Mouse (Mus musculus) hindbrain, embryonic 10.5 days (tissue): ENCODE results near the gene Arih2. TPM values are rescaled to one million over a fixed set of nuclear protein-coding genes. Genes with fewer than 3 reads are reported as not detected.
A peak's percentile ranks its signal among the peaks of the same experiment; 100 is the strongest.

Source experiments
- DNase-seq: peaks from one replicate; pipeline ENCODE4 v3.0.0-alpha.2; 2017; ENCODE audit warnings: low spot score
- H3K27ac ChIP-seq: fragments of 300-500 bp; sonication (generic); 2 replicates; pipeline ENCODE4 v1.5.1; 2016; ENCODE audit warnings: mild to moderate bottlenecking, moderate library complexity
- H3K27me3 ChIP-seq: fragments of 300-500 bp; sonication (generic); 2 replicates; pipeline ENCODE4 v1.6.1; 2016; ENCODE audit warnings: mild to moderate bottlenecking; ENCODE audit not compliant: poor library complexity, insufficient read depth, severe bottlenecking
- H3K36me3 ChIP-seq: fragments of 300-500 bp; sonication (generic); 2 replicates; pipeline ENCODE4 v1.6.1; 2016; ENCODE audit warnings: mild to moderate bottlenecking, moderate library complexity
- H3K4me1 ChIP-seq: fragments of 300-500 bp; sonication (generic); replicated peaks from 2 replicates; pipeline ENCODE4 v1.6.1; 2016; ENCODE audit warnings: mild to moderate bottlenecking
- H3K4me3 ChIP-seq: fragments of 300-500 bp; sonication (generic); 2 replicates; pipeline ENCODE4 v1.5.1; 2016; ENCODE audit warnings: mild to moderate bottlenecking, moderate library complexity
- H3K9me3 ChIP-seq: fragments of 300-500 bp; sonication (generic); 2 replicates; pipeline ENCODE4 v1.6.1; 2016; ENCODE audit warnings: mild to moderate bottlenecking, moderate library complexity
- WGBS: fragments of 180-500 bp; shearing (Covaris S2); methylation state at CpG from one replicate; pipeline ENCODE4 v1.1.7; 2016; 5-methylcytosine and 5-hydroxymethylcytosine counted together
- microRNA counts: library from miRNA; unstranded; fragments of <30 nt; microRNA quantifications from one replicate; lab custom pipeline; 2017
- polyA plus RNA-seq: library from polyadenylated mRNA; unstranded; fragments of >200 nt; fragmentation: Nextera tagmentation; extraction: Ambion mirVana; gene quantifications from 2 replicates; pipeline ENCODE4 v1.2.1, GENCODE M21; 2016

The Arih2 gene
- polyA plus RNA-seq, 1 experiment from 2014 or later, result 56.4 TPM

- peaks cover 44% of the 10 kb centered on the region for H3K4me1 ChIP-seq
- peaks cover 60% of the 10 kb centered on the region for H3K36me3 ChIP-seq
- DNase-seq, result no peak
- 95% methylated on average over 8 of the region's 8 CpGs for WGBS
- no peak overlapping the region for H3K27ac ChIP-seq
- H3K9me3 ChIP-seq, result no peaks in the 10 kb centered on the region
- no peaks in the 10 kb centered on the region for H3K27me3 ChIP-seq
- H3K4me3 ChIP-seq, result no peak overlapping the region
These were observed 85.5 kb downstream of the Arih2 start for GRCm38 (mm10) chr9:108563671-108564070.

GRCm38 (mm10) chr9:108560227-108560841, 88.9 kb downstream of the Arih2 start, which contains the start of gene Impdh2:
TSS of gene Impdh2 (plus strand) at chr9:108560286.
- Histone ChIP-seq H3K4me1 (peaks cover 15% of the 10 kb centered on the region), H3K27ac (peak within 1 kb of the TSS; percentile 88), H3K36me3 (peaks cover 85% of the 10 kb centered on the region), H3K9me3 (no peaks in the 10 kb centered on the region), H3K4me3 (peak within 1 kb of the TSS; percentile 64), H3K27me3 (no peaks in the 10 kb centered on the region)
- WGBS, result under 1% methylated on average over 53 of the region's 53 CpGs
- DNase-seq, result peak; percentile 96

GRCm38 (mm10) chr9:108559169-108559568, 90.0 kb downstream of the Arih2 start:
- Histone ChIP-seq H3K9me3 (no peaks in the 10 kb centered on the region), H3K36me3 (peaks cover 85% of the 10 kb centered on the region), H3K4me1 (peaks cover 15% of the 10 kb centered on the region), H3K4me3 (no peak overlapping the region), H3K27ac (no peak overlapping the region), H3K27me3 (no peaks in the 10 kb centered on the region)
- WGBS, result 91% methylated on average over 4 of the region's 4 CpGs
- no peak for DNase-seq

MicroRNA genes within 50 kb of the gene (microRNA counts, 519-probe panel; counts per million panel counts)
- 3,734 counts per million, percentile 87 among the panel's probes with 10 or more counts for microRNA mmu-miR-191 (lab: Ali Mortazavi, UCI)
- microRNA mmu-miR-425 (lab: Ali Mortazavi, UCI), result 1,255 counts per million, percentile 77 among the panel's probes with 10 or more counts

Other genes starting within 250 kb of the Arih2 start
- gene Ccdc36, start 220.9 kb downstream of the Arih2 start, polyA plus RNA-seq, result 1.0 and 1.2 TPM in 2 replicates
- gene BC048562, start 212.9 kb downstream of the Arih2 start, polyA plus RNA-seq, result not detected in 2 replicates
- 56.1 and 56.9 TPM in 2 replicates for gene Ccdc71, start 188.9 kb downstream of the Arih2 start, polyA plus RNA-seq
- 29.5 and 41.3 TPM in 2 replicates for gene Klhdc8b, start 187.8 kb downstream of the Arih2 start, polyA plus RNA-seq
- gene Lamb2, start 169.7 kb downstream of the Arih2 start, polyA plus RNA-seq, result 40.8 and 41.0 TPM in 2 replicates
- gene Usp19, start 158.8 kb downstream of the Arih2 start, polyA plus RNA-seq, result 86.5 and 87.8 TPM in 2 replicates
- 103 and 112 TPM in 2 replicates for gene Qars, start 141.7 kb downstream of the Arih2 start, polyA plus RNA-seq
- 153 and 168 TPM in 2 replicates for gene Qrich1, start 132.6 kb downstream of the Arih2 start, polyA plus RNA-seq
- gene Impdh2, start 89.1 kb downstream of the Arih2 start, polyA plus RNA-seq, result 185 and 214 TPM in 2 replicates
- gene Ndufaf3, start 82.0 kb downstream of the Arih2 start, polyA plus RNA-seq, result 57.0 and 69.3 TPM in 2 replicates
- 169 and 222 TPM in 2 replicates for gene Dalrd3, start 79.5 kb downstream of the Arih2 start, polyA plus RNA-seq
- 166 and 233 TPM in 2 replicates for gene Wdr6, start 70.6 kb downstream of the Arih2 start, polyA plus RNA-seq
- 7.3 and 12.2 TPM in 2 replicates for gene P4htm, start 51.7 kb downstream of the Arih2 start, polyA plus RNA-seq
- gene Slc25a20, start 12.7 kb upstream of the Arih2 start, polyA plus RNA-seq, result 30.0 and 33.8 TPM in 2 replicates
- gene Prkar2a, start 39.9 kb upstream of the Arih2 start, polyA plus RNA-seq, result 34.2 and 35.0 TPM in 2 replicates
- 87.2 and 117 TPM in 2 replicates for gene Ip6k2, start 134.4 kb upstream of the Arih2 start, polyA plus RNA-seq
- 14.9 and 16.2 TPM in 2 replicates for gene Nckipsd, start 159.0 kb upstream of the Arih2 start, polyA plus RNA-seq
- 4.5 and 7.2 TPM in 2 replicates for gene Celsr3, start 176.9 kb upstream of the Arih2 start, polyA plus RNA-seq
- 11.2 and 12.6 TPM in 2 replicates for gene Slc26a6, start 203.9 kb upstream of the Arih2 start, polyA plus RNA-seq